Mouse (Mus musculus) brain, adult 10 weeks (tissue): Measurements from ENCODE around the gene Amd2. TPM values are rescaled to one million over a fixed set of nuclear protein-coding genes. Genes with fewer than 3 reads are reported as not detected.

Source experiments
- polyA plus RNA-seq: library from polyadenylated mRNA; stranded (reverse); fragments of 350-450 nt; fragmentation: Illumina TruSeq; extraction: RNeasy Lipid Tissue Mini Kit (QIAGEN cat#74804); gene quantifications from one replicate; pipeline ENCODE4 v1.2.3, GENCODE M21; 2015; ENCODE audit warnings: low read depth, low replicate concordance

Amd2 gene
- polyA plus RNA-seq, result 1.1 TPM

DNA sequence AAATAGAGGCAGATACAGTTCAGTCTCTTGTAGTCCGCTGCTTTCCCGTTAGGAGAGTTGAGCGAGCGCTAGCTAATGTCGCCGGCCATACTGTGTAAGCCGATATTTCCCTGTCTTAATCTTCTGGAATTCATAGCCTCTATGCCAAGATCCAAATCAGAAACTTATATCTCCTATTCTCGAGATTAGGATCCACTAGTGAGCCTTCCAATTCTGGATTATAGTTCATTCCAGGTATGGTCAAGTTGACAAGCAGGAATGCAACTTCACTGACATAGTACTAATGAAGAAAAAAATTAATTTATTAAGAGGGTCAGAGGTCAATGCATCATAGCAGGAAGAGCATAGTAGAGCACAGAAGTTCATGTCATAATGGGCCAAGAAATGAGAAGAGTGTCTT, at the start of gene Amd2:
Gene Amd2 (minus strand): TSS at position 101 of the 400 bp plus-strand sequence.

